Mouse (Mus musculus): ENCODE measurements around the gene Dis3l2.

DNA sequence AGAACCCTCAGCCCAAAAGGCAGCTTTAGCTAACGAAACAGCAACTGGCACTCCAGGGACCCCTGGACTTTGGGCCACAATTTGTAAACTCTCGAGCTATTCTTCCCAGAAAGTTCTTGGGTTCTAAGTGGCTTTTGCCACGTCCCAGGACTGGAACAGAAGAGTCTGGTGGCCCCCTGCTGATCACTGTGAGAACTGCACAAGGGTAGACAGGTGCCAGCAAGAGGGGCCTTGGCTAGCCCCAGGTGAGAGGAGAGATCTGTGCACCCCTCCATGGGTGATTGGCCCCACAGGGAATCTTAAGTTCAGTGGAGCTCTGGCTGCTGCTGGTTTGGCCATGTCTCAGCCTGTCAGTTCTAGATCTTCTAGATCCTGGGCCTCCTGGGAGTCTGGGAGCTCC, 337.5 kb downstream of the Dis3l2 start:
- TF ChIP-seq POLR2A (IDR thresholded peaks at IDR 0.05; ENCODE audit: borderline replicate concordance, insufficient read depth, low read length) (no peak), CTCF (IDR thresholded peaks at IDR 0.05; ENCODE audit: borderline replicate concordance, insufficient read depth, low read depth, low read length) (peak; percentile 70; the same call in 1 of the 2 replicates)

Data from cerebellum, adult 2 months (tissue).